Mouse (Mus musculus): ENCODE measurements at regions not wholly inside any gene's neighbourhood (a gene's known extent, or its start where the extent isn't known, plus 50 kb on each side); places are given as distances from the start of the nearest gene placed in this dataset.
"Not testable (repeated sequence)": the region's sequence is repeated elsewhere in the genome, so short reads cannot be mapped to it uniquely, and the experiment has no call there.

DNA sequence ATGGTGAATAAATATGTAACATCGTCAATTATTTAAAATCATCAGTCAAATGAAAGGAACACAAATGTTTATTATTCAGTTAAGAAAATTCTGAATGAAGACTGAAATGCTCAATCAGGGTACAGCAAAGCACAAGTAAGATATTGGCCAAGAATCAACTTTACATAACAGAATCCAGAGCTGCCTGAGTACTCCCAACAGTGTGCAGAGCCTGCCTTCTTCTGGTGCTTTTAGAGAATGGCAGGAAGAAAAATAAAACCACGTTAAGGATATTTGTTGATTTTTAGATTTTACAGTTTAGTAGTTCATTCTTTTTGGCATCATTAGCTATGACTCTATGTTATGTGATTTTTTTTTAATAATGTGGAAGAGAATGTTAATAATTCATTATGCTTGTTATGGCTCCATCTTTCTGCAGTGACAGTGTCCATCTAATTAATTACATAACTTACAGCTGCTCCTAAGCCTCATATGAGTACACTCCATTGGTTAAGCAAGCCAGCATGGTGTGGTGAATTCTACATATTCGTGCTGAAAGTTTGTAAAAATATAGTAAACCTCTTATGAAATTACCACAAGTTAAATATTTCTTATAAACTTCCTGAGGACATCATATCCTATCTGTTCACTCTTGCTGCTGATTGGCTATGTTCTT is 579.0 kb downstream of the Kcna4 start:
- ATAC-seq (ENCODE audit: insufficient number of reproducible peaks, low FRiP score, low TSS enrichment): peak; percentile 74; the same call in 1 of the 2 replicates

DNA sequence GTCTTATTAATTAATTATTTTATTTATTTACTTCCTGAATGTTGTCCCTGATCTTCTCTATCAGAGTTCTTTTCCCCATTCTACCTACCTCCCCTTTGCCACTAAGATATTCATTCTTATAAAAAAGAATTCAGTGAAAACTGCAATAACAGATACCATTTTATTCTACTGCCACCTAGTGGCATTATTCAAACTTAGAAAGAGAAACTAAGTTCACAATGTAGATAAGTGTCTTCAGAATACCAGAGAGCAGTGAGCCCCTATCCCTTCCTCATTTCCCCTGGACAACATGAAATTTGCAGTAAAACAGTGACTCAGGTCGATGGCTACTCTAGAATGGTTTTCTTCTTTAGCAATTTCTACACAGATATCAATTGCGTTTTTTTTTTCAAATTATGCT is 589.2 kb downstream of the Kcna4 start:
- ATAC-seq (ENCODE audit: insufficient number of reproducible peaks, low FRiP score, low TSS enrichment): no peak

DNA sequence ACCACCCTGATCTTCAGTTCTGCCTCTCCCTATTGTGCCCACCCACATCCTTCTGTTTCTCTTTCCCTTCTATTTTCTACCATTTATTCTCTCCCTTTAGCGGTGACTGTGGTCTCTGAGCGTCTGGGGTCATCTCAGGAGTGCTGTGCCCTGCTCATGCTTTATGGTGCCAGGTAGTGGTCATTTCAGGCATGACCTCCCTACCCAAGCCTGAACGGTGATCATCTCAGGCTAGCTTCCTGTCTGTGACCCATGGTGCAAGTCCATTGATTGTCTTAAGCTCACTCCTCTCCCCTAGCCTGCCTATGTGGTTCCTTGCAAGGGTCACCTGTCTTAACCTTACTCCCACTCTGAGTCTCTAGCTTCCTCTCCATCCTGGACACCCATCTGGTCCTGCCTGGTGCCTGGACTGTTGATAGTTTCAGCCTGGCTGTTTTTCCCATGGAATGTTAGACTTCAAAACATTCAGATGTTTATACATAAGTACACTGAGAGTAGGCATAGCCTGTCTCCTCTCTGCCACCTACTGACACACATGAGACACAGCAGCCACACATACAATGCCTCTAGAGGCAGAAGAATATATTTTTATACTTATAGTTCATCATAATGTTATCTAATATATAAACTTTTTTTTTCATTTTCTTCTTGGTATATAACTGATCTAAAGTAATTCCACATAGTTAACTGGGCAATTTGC is 595.8 kb downstream of the Kcna4 start:
- no peak for ATAC-seq (ENCODE audit: insufficient number of reproducible peaks, low FRiP score, low TSS enrichment)

DNA sequence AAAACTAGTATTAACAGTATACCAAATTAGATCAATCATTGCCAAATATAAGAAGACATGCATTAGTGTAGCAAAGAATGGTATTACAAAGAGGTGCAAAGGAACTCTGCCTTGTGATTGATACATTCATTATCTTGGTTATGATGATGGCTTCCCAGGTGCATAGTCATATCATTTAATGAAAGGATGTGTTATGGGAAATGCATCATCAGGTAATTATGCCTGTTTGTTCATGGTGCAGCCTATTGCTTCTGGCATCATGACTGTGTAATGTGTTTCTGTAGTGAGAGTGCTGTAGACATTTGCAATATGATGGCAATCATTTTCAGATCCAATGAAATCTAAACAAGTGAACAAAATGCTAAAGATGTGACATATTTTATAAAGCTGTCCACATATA is 597.8 kb downstream of the Kcna4 start:
- no peak for ATAC-seq (ENCODE audit: insufficient number of reproducible peaks, low FRiP score, low TSS enrichment)

DNA sequence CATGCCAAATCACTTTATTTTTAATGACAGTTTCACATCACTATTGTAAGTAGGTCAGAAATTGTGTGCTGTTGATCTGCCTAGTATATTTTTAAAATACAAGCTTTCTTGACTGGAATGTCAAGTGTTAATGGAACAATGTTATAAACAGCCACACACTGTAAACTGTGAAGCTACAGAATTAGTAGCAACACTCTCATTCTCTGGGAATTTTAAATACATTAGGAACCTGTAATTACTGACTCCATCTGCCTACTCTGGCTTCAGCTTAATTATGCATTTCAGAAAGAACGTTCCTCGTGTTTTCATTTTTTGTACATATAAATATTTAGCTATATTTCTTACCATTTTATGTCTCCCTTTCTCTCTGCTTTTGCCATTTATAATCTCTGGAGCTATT is 634.7 kb downstream of the Kcna4 start:
- ATAC-seq (ENCODE audit: insufficient number of reproducible peaks, low FRiP score, low TSS enrichment): no peak

DNA sequence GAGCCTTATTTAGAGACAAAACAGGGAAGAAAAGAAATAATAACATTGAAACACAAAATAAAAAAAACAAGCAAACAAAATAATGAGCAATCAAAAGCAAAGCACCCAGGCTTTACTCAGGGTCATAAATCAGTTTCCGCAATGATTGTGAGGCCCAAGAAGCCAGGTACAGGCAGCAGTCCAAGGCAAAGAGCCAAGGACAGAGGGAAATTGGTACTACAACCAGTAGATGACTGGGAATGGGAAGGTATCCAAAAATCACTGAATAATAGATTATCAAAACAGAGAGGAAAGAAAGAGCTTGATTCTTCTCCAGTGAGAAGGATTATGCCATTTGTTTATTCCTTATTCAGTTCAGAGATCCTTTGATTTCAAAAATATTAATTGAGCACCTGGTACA is 636.2 kb downstream of the Kcna4 start:
- no peak for ATAC-seq (ENCODE audit: insufficient number of reproducible peaks, low FRiP score, low TSS enrichment)

DNA sequence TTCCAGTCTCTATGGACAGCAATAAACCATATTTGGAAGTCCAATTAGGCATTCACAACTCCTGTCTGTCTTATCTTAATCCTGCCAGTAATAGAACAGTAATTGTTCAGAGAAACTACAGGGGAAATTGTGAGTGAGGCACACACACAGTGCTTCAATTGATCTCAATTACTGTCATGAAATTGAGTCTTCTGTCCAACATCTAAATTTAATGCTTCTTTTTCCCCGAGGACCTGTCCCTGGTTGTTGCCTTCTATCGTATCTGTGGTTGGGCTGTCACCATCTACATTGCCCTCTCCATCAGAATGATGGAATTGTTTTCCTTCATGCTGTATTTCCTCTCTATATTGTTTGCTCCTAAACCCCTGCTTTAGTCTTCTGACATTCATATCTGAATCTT is 644.9 kb downstream of the Kcna4 start:
- ATAC-seq (ENCODE audit: insufficient number of reproducible peaks, low FRiP score, low TSS enrichment): no peak

DNA sequence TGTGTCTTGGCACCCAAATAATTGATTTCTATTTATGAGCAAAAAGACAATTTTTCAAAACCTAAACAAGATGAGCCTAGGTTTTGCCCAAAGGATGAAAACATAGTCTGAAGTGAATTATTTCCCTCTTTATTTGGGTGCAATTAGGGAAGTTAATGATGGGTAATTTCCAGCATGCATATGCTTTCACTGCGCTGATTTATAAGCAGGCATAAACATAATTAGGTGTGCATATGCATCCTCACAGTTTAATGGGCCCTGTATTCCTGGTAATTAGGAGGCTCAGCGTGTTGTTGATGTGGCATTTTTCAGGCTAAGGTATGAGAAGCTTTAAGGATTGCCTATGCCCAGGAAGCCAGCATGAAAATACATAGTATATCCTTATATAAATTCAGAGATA is 645.3 kb downstream of the Kcna4 start:
- ATAC-seq (ENCODE audit: insufficient number of reproducible peaks, low FRiP score, low TSS enrichment): no peak

DNA sequence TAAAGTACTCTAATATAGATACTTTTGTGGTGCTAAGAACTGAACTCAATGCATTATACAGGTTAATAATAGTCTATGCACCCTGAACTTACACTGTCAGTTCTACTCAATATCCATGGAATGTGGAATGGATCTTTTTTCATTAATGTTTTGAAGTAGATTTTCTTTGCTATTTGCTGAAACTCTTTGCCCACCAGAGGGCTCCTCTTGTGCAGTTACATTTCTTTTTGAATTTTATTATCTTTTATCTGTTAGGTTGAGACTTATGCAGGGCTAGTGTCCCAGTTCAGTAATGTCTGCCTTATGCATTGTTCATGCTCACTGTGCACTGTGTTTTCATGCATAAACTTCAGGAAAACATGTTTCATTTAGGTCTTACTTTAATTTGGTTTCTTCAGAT is 650.9 kb downstream of the Kcna4 start:
- no peak for ATAC-seq (ENCODE audit: insufficient number of reproducible peaks, low FRiP score, low TSS enrichment)

DNA sequence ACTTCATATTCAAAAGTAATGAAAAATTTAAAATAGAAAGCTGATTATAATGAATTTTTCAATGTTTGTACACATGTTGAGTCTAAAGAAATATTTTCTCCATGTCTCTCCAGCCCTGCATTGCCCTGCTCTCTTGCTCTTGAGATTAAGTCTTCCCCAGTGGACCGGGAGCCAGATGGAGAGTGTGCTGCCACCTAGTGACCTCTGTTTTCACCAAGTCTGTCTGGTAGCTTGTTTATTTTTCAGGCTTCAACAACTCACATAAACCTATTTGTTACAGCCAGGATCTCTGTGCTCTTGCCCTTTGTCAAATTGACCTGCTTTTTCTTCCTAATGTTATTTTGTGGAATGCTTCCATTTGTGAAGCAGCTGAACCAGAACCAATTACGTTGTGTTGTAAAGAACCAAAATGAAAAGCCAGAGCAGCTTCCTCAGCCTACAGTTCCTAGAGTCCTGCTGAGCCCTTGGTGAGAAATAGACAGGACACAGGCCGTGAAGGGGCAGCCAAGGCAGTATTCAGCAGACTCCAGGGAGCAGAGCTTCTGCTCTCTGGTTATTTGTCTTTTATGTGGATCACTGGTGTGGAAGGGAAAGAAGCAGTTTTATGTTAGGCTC is 655.5 kb downstream of the Kcna4 start:
- ATAC-seq (ENCODE audit: insufficient number of reproducible peaks, low FRiP score, low TSS enrichment): peak; percentile 93

DNA sequence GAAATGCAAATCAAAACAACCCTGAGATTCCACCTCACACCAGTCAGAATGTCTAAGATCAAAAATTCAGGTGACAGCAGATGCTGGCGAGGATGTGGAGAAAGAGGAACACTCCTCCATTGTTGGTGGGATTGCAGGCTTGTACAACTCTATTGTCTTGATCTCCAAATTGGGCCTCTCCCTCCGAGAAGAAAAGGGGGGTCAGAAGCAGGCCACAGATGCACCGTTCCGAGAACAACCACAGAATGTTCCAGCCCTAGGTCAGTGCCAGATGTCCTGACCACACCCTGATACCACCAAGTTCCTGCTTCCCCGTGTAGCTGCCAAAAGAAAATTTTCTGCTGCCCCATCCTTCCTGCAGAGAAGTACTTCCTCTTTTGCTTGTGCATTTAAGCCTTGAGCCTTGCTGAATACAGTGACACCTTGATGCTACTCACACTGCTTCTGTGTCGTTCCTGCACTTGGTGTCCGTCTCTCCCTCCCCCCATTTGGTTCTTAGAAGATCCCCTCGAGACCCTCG is 665.2 kb downstream of the Kcna4 start:
- ATAC-seq (ENCODE audit: insufficient number of reproducible peaks, low FRiP score, low TSS enrichment): not testable (repeated sequence)

DNA sequence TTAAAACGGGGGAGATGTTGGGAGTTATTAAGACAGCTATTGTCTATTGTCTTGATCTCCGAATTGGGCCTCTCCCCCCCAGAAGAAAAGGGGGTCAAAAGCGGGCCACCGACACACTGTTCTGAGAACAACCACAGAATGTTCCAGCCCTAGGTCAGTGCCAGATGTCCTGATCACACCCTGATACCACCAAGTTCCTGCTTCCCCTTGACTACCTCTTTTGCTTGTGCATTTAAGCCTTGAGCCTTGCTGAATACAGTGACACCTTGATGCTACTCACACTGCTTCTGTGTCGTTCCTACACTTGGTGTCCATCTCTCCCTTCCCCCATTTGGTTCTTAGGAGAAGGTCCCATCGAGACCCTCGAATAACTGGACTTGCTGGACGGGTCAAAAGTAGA is 673.5 kb downstream of the Kcna4 start:
- ATAC-seq (ENCODE audit: insufficient number of reproducible peaks, low FRiP score, low TSS enrichment): not testable (repeated sequence)

DNA sequence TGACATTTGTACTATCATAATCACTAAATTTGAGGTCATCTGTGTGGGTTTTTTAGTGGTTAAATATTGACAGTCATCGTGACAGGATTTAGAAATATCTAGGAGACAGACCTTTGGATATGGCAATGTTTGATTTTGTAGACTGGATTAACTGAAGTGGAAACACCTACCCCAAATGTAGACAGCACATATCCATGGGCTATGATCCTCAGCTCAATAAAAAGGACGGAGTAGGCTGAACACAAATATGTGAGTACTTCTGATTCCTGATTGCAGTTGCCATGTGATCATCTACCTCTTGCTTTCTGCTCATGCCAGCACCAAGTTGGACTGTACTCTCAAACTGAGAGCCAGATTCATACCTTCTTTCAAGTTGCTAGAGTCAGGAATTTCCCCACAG is 674.4 kb downstream of the Kcna4 start:
- ATAC-seq (ENCODE audit: insufficient number of reproducible peaks, low FRiP score, low TSS enrichment): no peak

DNA sequence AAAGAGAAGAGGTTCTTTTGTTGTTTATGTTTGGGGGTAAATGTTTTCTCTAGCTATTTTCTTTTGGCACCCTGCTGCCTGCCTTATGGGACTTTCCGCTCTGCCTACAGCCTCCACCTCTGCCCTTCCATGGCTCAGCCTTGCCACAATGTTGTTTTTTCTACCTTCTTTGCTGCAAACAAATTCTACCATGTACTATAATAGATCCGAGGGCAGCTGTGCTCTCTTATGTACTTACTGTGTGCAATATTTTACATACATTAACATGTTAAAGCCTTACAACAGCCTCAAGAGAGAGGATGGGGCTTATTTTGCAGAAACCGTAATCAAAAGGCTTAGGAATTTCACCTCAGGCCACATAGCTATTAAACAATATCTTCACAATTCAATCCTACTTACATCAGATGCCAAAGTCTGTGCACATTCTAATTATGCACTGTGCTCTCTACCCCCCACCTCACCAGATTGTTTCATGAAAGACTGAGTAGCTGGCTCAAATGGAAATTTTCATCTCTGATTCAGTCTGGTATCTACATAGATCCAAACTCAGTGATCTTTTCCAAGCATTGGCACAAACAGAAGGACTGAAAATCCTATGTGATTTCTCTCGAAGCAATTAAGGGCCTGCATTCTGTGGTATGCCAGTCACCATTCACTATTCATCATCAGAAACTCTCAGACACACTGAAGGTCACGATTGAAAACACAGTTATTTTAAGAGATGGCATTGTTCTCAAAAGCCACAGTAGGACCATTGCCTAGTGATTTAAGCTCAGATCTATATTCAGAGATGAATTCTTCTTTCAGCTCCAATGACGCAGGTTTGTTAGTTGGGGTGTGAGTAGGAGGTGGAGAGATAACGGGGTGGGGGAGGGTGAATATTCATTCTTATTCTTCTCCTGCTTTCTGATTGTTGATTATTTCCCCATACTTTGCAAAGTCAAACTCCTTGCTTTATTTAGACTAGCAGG is 675.2 kb downstream of the Kcna4 start:
- no peak for ATAC-seq (ENCODE audit: insufficient number of reproducible peaks, low FRiP score, low TSS enrichment)

DNA sequence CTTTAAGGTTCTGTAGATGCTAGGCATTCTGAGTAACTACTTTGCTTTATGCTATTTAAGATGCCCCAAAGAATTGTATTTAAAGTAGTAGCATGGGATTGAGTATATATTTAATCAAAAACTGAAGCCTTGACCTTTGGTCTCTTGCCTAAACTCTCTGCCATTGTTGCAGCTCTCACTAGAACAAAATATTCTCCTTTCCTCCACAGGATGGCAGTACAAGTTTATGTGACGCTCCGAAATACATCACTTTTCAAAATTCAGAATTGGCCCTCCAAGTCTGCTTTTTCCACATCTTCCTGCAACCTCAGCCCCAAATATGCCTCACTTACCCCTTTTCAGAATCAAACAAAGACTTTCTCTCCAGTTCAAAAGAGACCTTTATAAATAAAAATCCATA is 678.1 kb downstream of the Kcna4 start:
- ATAC-seq (ENCODE audit: insufficient number of reproducible peaks, low FRiP score, low TSS enrichment): no peak

DNA sequence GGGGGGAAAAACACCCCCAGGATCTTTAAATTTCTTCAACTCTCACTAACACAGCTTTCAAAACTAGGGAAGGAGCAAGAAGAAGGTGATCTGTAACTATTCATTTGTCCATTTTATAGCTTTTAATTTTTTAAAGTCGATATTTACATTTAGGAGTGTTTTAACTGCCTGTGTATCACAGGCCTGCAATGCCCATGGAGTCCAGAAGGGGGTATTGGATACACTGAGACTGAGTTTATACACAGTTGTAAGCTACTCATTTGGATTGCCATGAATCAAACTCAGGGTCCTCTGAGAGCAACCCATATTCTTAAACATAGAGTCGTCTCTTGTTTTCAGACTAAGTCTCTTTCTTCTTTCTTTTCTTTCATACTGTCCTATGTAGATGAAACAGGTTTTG is 679.1 kb downstream of the Kcna4 start:
- ATAC-seq (ENCODE audit: insufficient number of reproducible peaks, low FRiP score, low TSS enrichment): no peak

DNA sequence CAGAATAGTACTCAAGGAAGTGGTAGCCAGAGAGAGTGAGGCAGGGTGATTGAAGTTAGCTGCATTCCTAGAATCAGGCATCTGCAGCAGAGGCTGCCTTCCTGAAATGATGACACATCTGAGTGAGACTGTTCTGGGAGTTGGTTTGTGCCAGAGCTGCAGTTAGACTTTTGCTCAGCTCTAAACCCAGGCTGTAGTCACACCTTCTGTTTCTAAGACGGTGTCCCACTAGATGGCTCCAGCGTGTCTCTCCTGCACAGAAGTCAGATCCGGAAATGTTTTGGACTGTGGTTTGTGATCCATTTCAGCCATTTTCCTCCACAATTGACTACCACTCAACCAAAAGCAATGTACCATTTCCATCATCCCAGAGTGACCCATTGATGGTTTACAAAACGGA is 683.1 kb downstream of the Kcna4 start:
- no peak for ATAC-seq (ENCODE audit: insufficient number of reproducible peaks, low FRiP score, low TSS enrichment)

DNA sequence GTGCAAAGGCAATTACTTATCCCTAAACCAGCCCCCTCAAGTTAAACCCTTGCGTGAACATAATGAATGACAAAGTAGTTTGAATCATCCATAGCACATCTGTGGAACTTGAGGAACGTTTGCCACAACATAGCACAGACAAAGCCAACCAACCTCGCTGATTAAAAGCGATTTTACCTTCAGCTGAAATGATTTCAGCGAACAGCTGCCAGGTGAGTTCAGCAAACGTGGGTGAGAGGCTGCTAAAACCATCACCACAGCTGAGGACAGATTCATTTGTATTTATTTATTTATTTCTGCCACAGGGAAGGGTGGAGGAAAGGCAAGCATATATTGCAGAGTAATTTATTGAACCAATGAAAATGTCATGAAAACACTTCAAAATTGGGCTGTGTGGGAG is 704.4 kb downstream of the Kcna4 start:
- no peak for ATAC-seq (ENCODE audit: insufficient number of reproducible peaks, low FRiP score, low TSS enrichment)

DNA sequence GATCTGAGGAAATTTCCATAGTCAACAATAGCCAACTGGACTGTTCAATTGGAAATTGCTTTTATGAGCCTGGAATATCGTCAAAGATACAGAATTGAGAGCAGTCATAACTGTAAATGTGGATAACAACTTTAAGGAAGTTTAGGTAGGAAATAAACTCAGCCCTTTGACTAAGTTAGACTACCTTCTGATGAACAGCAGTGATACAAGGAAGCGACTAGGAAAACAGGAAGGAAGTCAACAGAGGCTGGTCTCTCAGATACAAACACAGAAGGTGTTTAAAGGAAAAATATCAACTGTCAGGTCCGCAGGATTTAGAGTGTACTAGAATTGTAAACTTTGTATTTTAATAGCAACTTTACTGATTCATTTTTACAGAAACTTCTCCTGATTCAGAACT is 721.1 kb downstream of the Kcna4 start:
- no peak for ATAC-seq (ENCODE audit: insufficient number of reproducible peaks, low FRiP score, low TSS enrichment)

DNA sequence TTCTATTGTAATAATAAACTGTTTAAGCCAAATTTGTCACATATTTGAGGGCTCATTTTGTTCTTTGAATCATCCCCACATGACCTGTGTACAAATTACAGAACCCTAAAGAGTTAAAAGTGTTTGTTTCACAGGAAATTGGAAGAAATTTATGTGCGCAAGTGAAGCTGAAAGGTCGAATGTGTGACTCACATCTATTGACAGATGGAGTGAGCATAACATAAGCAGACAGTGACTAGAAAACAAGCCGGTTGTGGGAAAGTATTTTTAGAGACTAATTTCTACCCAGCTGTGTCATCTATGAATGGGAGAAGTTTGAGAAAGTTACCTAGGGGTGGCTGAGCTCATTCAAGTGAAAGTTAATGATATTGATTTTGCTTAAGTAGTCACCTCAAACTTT is 732.8 kb downstream of the Kcna4 start:
- 0 out of 2 replicates have a peak, but pooled peaks have one; percentile 20 for ATAC-seq (ENCODE audit: insufficient number of reproducible peaks, low FRiP score, low TSS enrichment)
